Mouse (Mus musculus) heart, postnatal 0 days (tissue): ENCODE measurements at regions not wholly inside any gene's neighbourhood (a gene's known extent, or its start where the extent isn't known, plus 50 kb on each side); places are given as distances from the start of the nearest gene placed in this dataset.

Source experiments
- CTCF ChIP-seq: IDR thresholded peaks from 2 replicates; pipeline ENCODE4 v1.5.1; 2016; ENCODE audit warnings: antibody characterized with exemption, control low read depth, low read depth
- EP300 ChIP-seq: IDR thresholded peaks from 2 replicates; pipeline ENCODE4 v1.6.1; 2016; ENCODE audit warnings: antibody characterized with exemption, low read depth

DNA sequence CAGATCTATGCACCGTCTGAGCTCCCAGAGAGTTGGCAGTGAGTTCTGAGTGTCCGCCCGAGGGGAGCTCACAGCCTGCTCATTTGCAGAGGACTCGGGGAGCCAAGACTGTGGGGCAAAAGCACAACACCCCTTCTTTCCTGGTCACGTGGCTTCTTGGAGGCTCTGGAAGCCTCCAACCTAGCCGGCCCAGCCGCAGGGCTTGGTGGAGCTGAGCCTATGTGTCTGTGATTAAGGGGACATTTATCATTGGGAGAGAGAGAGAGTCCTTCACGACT, 217.5 kb downstream of the Vrk1 start:
- no peak for TF ChIP-seq CTCF
- TF ChIP-seq EP300 = no peak
